Mouse (Mus musculus): ENCODE measurements at regions not wholly inside any gene's neighbourhood (a gene's known extent, or its start where the extent isn't known, plus 50 kb on each side); places are given as distances from the start of the nearest gene placed in this dataset.

DNA sequence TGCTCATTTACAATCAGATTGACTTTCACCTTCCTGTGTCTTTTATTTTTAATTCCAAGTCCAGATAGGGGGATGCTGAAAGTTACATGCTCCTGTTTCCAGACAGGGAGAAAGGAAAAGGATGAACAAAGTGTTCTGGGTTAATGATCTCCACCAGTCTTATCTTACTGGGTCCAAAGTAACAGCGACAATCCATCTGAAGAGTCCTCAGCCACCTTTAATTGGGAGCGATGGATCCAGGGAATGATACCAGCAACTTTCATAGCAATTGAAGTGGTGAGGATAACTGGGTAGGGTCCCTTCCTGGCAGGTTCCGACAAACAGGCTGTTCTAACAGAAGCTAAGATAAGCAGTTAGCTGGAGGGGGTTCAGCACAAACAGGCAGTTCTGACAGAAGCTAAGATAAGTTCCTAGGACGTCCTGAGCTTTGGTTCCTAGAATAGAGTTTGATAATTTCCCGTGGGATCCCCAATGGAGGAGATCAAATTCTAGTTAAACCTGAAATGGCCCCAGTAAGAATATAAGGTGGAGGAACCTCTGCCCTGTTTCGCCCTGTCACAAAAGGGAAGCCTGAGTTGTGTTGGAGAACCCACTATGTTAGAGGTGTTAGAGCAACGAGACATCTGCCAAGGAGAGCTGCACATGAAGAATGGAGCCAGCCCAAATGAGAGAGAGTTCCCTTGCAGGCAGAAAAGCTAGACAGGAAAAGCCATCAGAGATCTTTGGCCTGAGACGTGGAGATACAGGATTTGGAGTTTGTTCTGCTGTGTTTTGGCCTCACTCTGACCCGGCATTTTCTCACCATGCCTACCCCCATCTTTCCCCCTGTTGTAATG is 124.8 kb downstream of the 1810010D01Rik start:
- TF ChIP-seq CTCF (IDR thresholded peaks at IDR 0.05; ENCODE audit: extremely low read depth, insufficient read depth, insufficient read length, insufficient replicate concordance) (no peak), POLR2A (IDR thresholded peaks at IDR 0.05; ENCODE audit: low read depth, low read length) (no peak)
